Mouse (Mus musculus): ENCODE data around the gene Mboat7.

DNA sequence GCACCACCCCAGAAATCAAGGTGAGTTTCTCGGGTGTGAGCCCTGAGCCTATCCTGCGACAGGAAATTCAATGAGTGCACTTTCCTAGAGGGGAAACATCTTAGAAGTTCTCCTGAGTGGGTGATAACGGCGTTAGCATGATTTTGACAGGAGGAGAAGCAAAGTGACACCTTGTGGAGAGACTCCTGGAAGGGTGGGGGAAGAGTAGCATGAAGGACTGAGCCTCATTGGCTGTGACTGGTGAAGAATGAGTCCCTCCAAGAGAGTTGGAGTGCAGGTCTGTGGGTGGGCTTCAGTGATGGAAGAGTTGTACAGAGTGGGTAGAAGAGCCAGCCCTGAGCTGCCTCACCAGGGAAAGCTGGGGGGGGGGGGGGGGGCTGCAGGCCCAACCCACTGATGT is 36.4 kb downstream of the Mboat7 start:
- TF ChIP-seq CTCF (IDR thresholded peaks at IDR 0.05; ENCODE audit: extremely low read depth, insufficient read depth, insufficient read length, insufficient replicate concordance) (no peak), POLR2A (IDR thresholded peaks at IDR 0.05; ENCODE audit: low read depth, low read length) (no peak)

Data from spleen, adult 2 months (tissue).